Mouse (Mus musculus) limb, embryonic 10.5 days (tissue): ENCODE data around the gene Shisa7. TPM values are rescaled to one million over a fixed set of nuclear protein-coding genes. Genes with fewer than 3 reads are reported as not detected.

ENCODE experiments used
- DNase-seq: peaks from one replicate; pipeline ENCODE4 v3.0.0-alpha.2; 2017; ENCODE audit warnings: low spot score
- H3K27ac ChIP-seq: fragments of 300-500 bp; sonication (generic); 2 replicates; pipeline ENCODE4 v1.5.1; 2016; ENCODE audit warnings: mild to moderate bottlenecking
- H3K27me3 ChIP-seq: fragments of 300-500 bp; sonication (generic); 2 replicates; pipeline ENCODE4 v1.6.1; 2016; ENCODE audit warnings: low read depth, mild to moderate bottlenecking; ENCODE audit not compliant: poor library complexity, severe bottlenecking
- H3K36me3 ChIP-seq: fragments of 300-500 bp; sonication (generic); 2 replicates; pipeline ENCODE4 v1.6.1; 2016; ENCODE audit warnings: mild to moderate bottlenecking, moderate library complexity
- H3K4me1 ChIP-seq: fragments of 300-500 bp; sonication (generic); 2 replicates; pipeline ENCODE4 v1.6.1; 2016
- H3K4me3 ChIP-seq: fragments of 300-500 bp; sonication (generic); 2 replicates; pipeline ENCODE4 v1.5.1; 2016; ENCODE audit warnings: mild to moderate bottlenecking, moderate library complexity
- H3K9me3 ChIP-seq: fragments of 300-500 bp; sonication (generic); replicated peaks from 2 replicates; pipeline ENCODE4 v1.6.1; 2016; ENCODE audit warnings: mild to moderate bottlenecking
- WGBS: fragments of 180-500 bp; shearing (Covaris S2); methylation state at CpG from one replicate; pipeline ENCODE4 v1.1.7; 2016; 5-methylcytosine and 5-hydroxymethylcytosine counted together
- polyA plus RNA-seq: library from polyadenylated mRNA; unstranded; fragments of >200 nt; fragmentation: Nextera tagmentation; extraction: Ambion mirVana; gene quantifications from 2 replicates; pipeline ENCODE4 v1.2.1, GENCODE M21; 2016

Shisa7 gene
- polyA plus RNA-seq, 1 experiment from 2014 or later: 0.16 TPM

- Histone ChIP-seq H3K27me3 (peaks cover 45% of the 10 kb centered on the region), H3K9me3 (no peaks in the 10 kb centered on the region), H3K27ac (peak within 1 kb of the TSS; percentile 53), H3K4me3 (peak within 1 kb of the TSS; percentile 21; the same call in 1 of the 2 replicates), H3K36me3 (no peaks in the 10 kb centered on the region), H3K4me1 (peaks cover 21% of the 10 kb centered on the region)
- WGBS: 66% methylated on average over 2 of the region's 2 CpGs
- DNase-seq: no peak
Measured at GRCm38 (mm10) chr7:4782759-4783158, 61.7 kb downstream of the Shisa7 start, which contains the start of the genes Il11 and Tmem190. Gene Il11 (minus strand): TSS chr7:4782859. Gene Tmem190 (plus strand): TSS chr7:4782937.

- no peak overlapping the region for H3K27ac ChIP-seq
- H3K4me3 ChIP-seq: no peak overlapping the region
- peaks cover 49% of the 10 kb centered on the region for H3K27me3 ChIP-seq
- no peaks in the 10 kb centered on the region for H3K9me3 ChIP-seq
- DNase-seq: no peak
- no peaks in the 10 kb centered on the region for H3K36me3 ChIP-seq
- peaks cover 28% of the 10 kb centered on the region for H3K4me1 ChIP-seq
- 44% methylated on average over 3 of the region's 3 CpGs for WGBS
Measured at GRCm38 (mm10) chr7:4782130-4782529, 62.4 kb downstream of the Shisa7 start.

DNA sequence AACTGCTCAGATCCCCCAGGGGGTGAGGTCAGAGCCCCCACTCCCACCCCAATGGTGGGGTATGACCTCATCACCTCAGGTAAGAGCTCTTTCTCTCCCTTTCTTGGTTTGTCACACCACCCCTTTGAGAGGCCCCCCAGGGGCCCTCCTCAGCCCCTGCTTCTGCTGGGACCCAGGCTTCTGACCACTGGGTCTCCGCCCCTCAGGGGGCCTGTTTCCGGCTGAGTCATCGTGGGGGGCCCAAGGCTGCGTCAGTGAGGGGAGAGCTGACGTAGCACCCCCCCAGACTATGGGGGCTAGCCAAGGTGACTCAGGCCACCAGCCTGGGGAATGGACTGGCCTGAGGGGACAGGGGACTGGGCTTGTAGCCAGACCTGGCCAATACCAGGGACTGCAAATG, 64.6 kb downstream of the Shisa7 start:
- WGBS: 38% methylated on average over 5 of the region's 5 CpGs
- H3K4me1 ChIP-seq: peaks cover 34% of the 10 kb centered on the region
- no peak for DNase-seq
- no peaks in the 10 kb centered on the region for H3K9me3 ChIP-seq
- peaks cover 71% of the 10 kb centered on the region for H3K27me3 ChIP-seq
- no peaks in the 10 kb centered on the region for H3K36me3 ChIP-seq
- no peak overlapping the region for H3K4me3 ChIP-seq
- H3K27ac ChIP-seq: peak overlapping the region; percentile 14; the same call in 1 of the 2 replicates

DNA sequence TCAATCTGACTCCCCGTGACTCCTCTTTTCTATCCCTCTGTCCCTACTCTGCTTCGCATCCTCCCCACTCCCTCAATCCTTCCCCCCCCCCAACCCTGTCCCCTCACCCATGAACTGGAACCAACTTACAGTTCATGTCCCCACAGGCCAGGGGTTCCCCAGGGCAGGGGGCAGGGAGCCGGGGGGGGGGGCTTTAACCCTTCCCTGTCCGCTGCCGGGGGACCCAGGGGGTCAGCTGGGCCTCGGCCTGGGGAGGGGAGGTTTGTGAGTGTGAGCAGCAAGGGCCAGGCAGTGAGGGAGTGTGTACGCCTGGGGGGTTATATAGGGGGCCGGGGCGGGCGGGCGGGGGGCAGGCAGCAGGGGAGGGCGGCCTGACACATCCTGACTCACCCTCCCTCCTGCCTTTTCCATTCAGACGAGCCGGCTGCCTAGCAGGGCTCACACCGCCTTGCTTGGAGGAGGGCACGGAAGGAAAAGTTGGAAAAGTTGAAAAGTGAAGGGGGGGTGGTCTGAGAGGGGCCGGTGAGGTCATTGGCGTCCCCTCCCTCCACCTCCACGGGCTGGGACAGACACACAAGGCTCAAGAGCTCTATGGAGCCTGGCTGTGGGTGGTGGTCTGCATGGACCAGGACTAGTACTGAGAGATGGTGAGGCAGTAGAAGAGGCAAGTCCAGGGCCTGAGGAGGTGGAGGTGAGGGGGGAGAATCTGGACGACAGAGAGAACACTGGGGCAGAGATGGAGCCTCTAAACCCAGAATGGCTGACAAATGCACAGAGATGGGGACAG, 66.5 kb downstream of the Shisa7 start:
- 3% methylated on average over 20 of the region's 20 CpGs for WGBS
- Histone ChIP-seq H3K27me3 (peaks cover 75% of the 10 kb centered on the region), H3K9me3 (no peaks in the 10 kb centered on the region), H3K4me3 (peak overlapping the region; percentile 43), H3K27ac (0 out of 2 replicates have a peak overlapping the region, but pooled peaks have one; percentile 25), H3K4me1 (peaks cover 34% of the 10 kb centered on the region), H3K36me3 (no peaks in the 10 kb centered on the region)
- DNase-seq: no peak

DNA sequence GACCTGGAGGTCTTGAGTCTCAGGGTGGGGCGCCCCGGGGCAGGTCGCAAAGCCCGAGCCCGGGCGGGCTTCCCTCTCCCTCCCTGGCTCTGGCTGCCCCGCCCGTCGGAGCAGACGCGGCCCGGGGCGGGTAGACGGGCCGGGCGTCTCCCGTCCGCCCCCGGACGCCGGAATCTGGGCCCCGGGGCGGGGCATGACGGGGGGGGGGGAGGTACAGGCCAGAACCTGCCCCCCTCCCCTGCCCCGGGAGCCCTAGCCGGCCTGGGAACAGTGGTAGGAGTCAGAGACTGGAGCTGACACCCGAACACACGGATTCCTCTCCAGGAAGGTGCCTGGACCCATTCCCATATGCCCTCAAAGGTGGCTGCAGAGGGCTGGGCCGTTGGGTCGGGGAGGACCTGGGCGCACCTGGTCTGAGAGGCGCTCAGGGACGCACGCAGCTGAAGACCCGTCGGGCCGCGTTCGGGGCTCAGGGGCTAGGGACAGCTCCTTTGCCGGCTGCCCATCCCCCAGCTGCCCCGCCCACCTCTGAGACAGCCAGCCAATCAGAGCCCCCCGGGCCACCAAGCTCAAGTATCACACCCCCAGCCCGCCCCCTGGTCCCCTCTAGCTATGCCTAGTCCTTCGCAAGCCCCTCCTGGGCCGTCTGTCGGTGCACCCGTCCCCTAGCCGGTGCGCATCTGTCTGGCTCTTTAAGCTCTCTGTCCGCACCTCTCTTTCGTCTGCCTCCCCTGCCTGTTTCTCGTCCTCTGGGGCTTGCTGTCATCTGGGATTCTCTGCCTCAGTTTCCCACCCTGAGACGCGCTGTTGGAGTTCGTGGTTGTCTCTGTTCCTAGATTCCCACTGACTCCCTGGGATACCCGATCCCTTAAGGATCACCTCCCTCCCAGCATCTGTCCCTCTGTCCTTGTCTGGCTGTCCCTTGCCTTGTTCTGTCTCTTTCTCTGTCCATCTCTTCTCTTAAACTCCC, 67.3 kb downstream of the Shisa7 start:
- H3K27ac ChIP-seq: peak overlapping the region; percentile 25; the same call in 1 of the 2 replicates
- DNase-seq: peak; percentile 89
- 1% methylated on average over 54 of the region's 56 CpGs for WGBS
- H3K9me3 ChIP-seq: no peaks in the 10 kb centered on the region
- peak overlapping the region; percentile 43 for H3K4me3 ChIP-seq
- H3K36me3 ChIP-seq: no peaks in the 10 kb centered on the region
- H3K4me1 ChIP-seq: peaks cover 34% of the 10 kb centered on the region
- peaks cover 71% of the 10 kb centered on the region for H3K27me3 ChIP-seq

- no peak for DNase-seq
- Histone ChIP-seq H3K27ac (no peak overlapping the region), H3K36me3 (no peaks in the 10 kb centered on the region), H3K27me3 (peaks cover 69% of the 10 kb centered on the region), H3K4me1 (peaks cover 27% of the 10 kb centered on the region), H3K9me3 (no peaks in the 10 kb centered on the region), H3K4me3 (no peak overlapping the region)
- 48% methylated on average over 10 of the region's 10 CpGs for WGBS
Measured at GRCm38 (mm10) chr7:4776131-4776530, 68.4 kb downstream of the Shisa7 start.

Other genes with a start within 250 kb of the Shisa7 start
- not detected in 2 replicates for gene Ptprh, start 240.7 kb downstream of the Shisa7 start, polyA plus RNA-seq
- 1.7 and 2.1 TPM in 2 replicates for gene Tmem86b, start 213.3 kb downstream of the Shisa7 start, polyA plus RNA-seq
- 10.6 and 11.4 TPM in 2 replicates for gene Ppp6r1, start 185.7 kb downstream of the Shisa7 start, polyA plus RNA-seq
- 123 and 130 TPM in 2 replicates for gene Hspbp1, start 159.6 kb downstream of the Shisa7 start, polyA plus RNA-seq
- 1.3 TPM in 2 replicates for gene Brsk1, start 154.1 kb downstream of the Shisa7 start, polyA plus RNA-seq
- gene Tmem150b, start 119.4 kb downstream of the Shisa7 start, polyA plus RNA-seq: 0.13 TPM in 1 of 2 replicates, not detected in the other
- 88.9 and 100 TPM in 2 replicates for gene Kmt5c, start 104.6 kb downstream of the Shisa7 start, polyA plus RNA-seq
- 36.7 and 51.5 TPM in 2 replicates for gene Cox6b2, start 91.6 kb downstream of the Shisa7 start, polyA plus RNA-seq
- not detected in 2 replicates for gene Fam71e2, start 73.4 kb downstream of the Shisa7 start, polyA plus RNA-seq
- gene Il11, start 61.8 kb downstream of the Shisa7 start, polyA plus RNA-seq: 0.09 TPM in 1 of 2 replicates, not detected in the other
- gene Tmem190, start 61.8 kb downstream of the Shisa7 start, polyA plus RNA-seq: not detected in 2 replicates
- gene Tmem238, start 55.0 kb downstream of the Shisa7 start, polyA plus RNA-seq: 4.8 and 5.8 TPM in 2 replicates
- gene Rpl28, start 51.8 kb downstream of the Shisa7 start, polyA plus RNA-seq: 396 and 427 TPM in 2 replicates
- 500 and 550 TPM in 2 replicates for gene Ube2s, start 32.1 kb downstream of the Shisa7 start, polyA plus RNA-seq
- 2.6 and 3.1 TPM in 2 replicates for gene Isoc2b, start 25.6 kb upstream of the Shisa7 start, polyA plus RNA-seq
- 0.46 and 0.64 TPM in 2 replicates for gene Isoc2a, start 32.5 kb upstream of the Shisa7 start, polyA plus RNA-seq
- gene Gm36210, start 61.8 kb upstream of the Shisa7 start, polyA plus RNA-seq: not detected in 2 replicates
- gene Zfp628, start 70.5 kb upstream of the Shisa7 start, polyA plus RNA-seq: 4.2 and 5.1 TPM in 2 replicates
- 2.8 and 4.9 TPM in 2 replicates for gene Nat14, start 77.3 kb upstream of the Shisa7 start, polyA plus RNA-seq
- 0.95 and 2.0 TPM in 2 replicates for gene Ssc5d, start 81.1 kb upstream of the Shisa7 start, polyA plus RNA-seq
- 0.10 and 0.18 TPM in 2 replicates for gene Sbk2, start 119.7 kb upstream of the Shisa7 start, polyA plus RNA-seq
- gene Sbk3, start 126.5 kb upstream of the Shisa7 start, polyA plus RNA-seq: not detected in 2 replicates
- gene Zfp579, start 151.5 kb upstream of the Shisa7 start, polyA plus RNA-seq: 21.9 and 28.3 TPM in 2 replicates
- gene Zfp524, start 169.7 kb upstream of the Shisa7 start, polyA plus RNA-seq: 8.2 and 9.0 TPM in 2 replicates
- 64.8 and 68.3 TPM in 2 replicates for gene Fiz1, start 170.0 kb upstream of the Shisa7 start, polyA plus RNA-seq
- 2.0 TPM in 1 of 2 replicates, not detected in the other for gene Gm44973, start 170.8 kb upstream of the Shisa7 start, polyA plus RNA-seq
- gene Zfp865, start 175.7 kb upstream of the Shisa7 start, polyA plus RNA-seq: 7.5 and 7.7 TPM in 2 replicates
- 5.5 and 9.0 TPM in 2 replicates for gene Ccdc106, start 175.9 kb upstream of the Shisa7 start, polyA plus RNA-seq
- not detected in 2 replicates for gene 4632433K11Rik, start 189.4 kb upstream of the Shisa7 start, polyA plus RNA-seq
- gene Zfp784, start 193.8 kb upstream of the Shisa7 start, polyA plus RNA-seq: 2.5 and 4.0 TPM in 2 replicates
- gene Zfp580, start 206.8 kb upstream of the Shisa7 start, polyA plus RNA-seq: 30.1 and 34.3 TPM in 2 replicates
- gene U2af2, start 217.4 kb upstream of the Shisa7 start, polyA plus RNA-seq: 202 and 203 TPM in 2 replicates
- 64.5 and 69.1 TPM in 2 replicates for gene Epn1, start 235.5 kb upstream of the Shisa7 start, polyA plus RNA-seq